Mouse (Mus musculus): Measurements from ENCODE around the gene Grip2. TPM values are rescaled to one million over a fixed set of nuclear protein-coding genes. Genes with fewer than 3 reads are reported as not detected.

Grip2 gene
- polyA plus RNA-seq, 1 experiment from 2014 or later: 10.1 TPM

Other genes starting within 250 kb of the Grip2 start
- 117 and 125 TPM in 2 replicates for gene Slc6a6, start 143.2 kb downstream of the Grip2 start, polyA plus RNA-seq (2015; fragmentation: Nextera tagmentation; extraction: Ambion mirVana)
- gene Ccdc174, start 50.8 kb upstream of the Grip2 start, polyA plus RNA-seq (2015; fragmentation: Nextera tagmentation; extraction: Ambion mirVana): 36.2 and 45.2 TPM in 2 replicates
- 1.4 TPM in 2 replicates for gene 4930590J08Rik, start 75.6 kb upstream of the Grip2 start, polyA plus RNA-seq (2015; fragmentation: Nextera tagmentation; extraction: Ambion mirVana)
- gene Fgd5, start 151.6 kb upstream of the Grip2 start, polyA plus RNA-seq (2015; fragmentation: Nextera tagmentation; extraction: Ambion mirVana): 10.0 and 11.2 TPM in 2 replicates